Mouse (Mus musculus) lung, adult 2 months (tissue): Measurements from ENCODE around the gene Acap1.

Experiments used
- CTCF ChIP-seq: fragments of 200-500 bp; IDR thresholded peaks from 2 replicates; pipeline ENCODE4 v1.5.1; 2011; ENCODE audit warnings: mild to moderate bottlenecking, low read length, control low read depth; ENCODE audit not compliant: insufficient read depth
- POLR2A ChIP-seq: fragments of 200-500 bp; IDR thresholded peaks from 2 replicates; pipeline ENCODE4 v1.6.1; 2011; ENCODE audit warnings: low read depth, mild to moderate bottlenecking, control low read depth, low read length, borderline replicate concordance; ENCODE audit errors: extremely low read depth

GRCm38 (mm10) chr11:69883527-69884151, 11.7 kb downstream of the Acap1 start:
- TF ChIP-seq POLR2A (no peak), CTCF (no peak)
